Mouse (Mus musculus) ES-E14 (cell line): ENCODE data around the gene Mre11a.

Experiments
- CHD2 ChIP-seq: IDR thresholded peaks from 2 replicates; pipeline ENCODE4 v1.6.1; 2014; ENCODE audit warnings: mild to moderate bottlenecking, low read depth, low read length, inconsistent platforms
- HCFC1 ChIP-seq: IDR thresholded peaks from 2 replicates; pipeline ENCODE4 v1.6.1; 2012; ENCODE audit warnings: low read length, inconsistent platforms, borderline replicate concordance; ENCODE audit not compliant: insufficient read depth

DNA sequence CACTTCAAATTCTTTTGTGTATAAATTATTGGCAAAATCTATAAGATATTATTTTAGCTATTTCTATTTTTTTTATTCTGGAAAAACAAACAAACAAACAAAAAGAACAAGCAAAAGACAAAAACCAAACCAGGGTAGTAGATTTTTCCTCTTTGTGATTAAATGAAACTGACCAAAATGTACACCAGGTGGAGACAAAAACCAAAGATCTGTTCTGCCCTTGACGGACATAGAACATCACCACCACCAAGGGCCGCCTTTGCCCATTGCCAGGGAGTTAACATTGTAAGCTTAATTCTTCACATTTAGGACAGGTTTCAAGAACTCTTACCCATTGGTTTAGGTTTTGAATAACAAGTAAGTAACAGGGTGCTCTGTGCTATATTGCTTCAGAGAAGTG is 10.6 kb upstream of the Mre11a start:
- TF ChIP-seq HCFC1 = no peak
- no peak for TF ChIP-seq CHD2
